Mouse (Mus musculus): ENCODE results near the gene Zfp771. TPM values are rescaled to one million over a fixed set of nuclear protein-coding genes. Genes with fewer than 3 reads are reported as not detected.

The Zfp771 gene
- polyA plus RNA-seq, 1 experiment from 2014 or later, result 54.9 TPM

- no peak overlapping the region for H3K4me2 ChIP-seq (replicated peaks; ENCODE audit: low read depth, low read length)
- peaks cover 19% of the 10 kb centered on the region; the same call in 1 of the 2 replicates for H3K36me3 ChIP-seq (ENCODE audit: control insufficient read depth, insufficient read depth, low read length)
- H3K9ac ChIP-seq (replicated peaks; ENCODE audit: low read depth, low read length), result no peak overlapping the region
- WGBS, result 90% methylated on average over 5 of the region's 5 CpGs
- H3K27me3 ChIP-seq (ENCODE audit: control insufficient read depth, insufficient read depth, low read length), result no peaks in the 10 kb centered on the region
- H3K27ac ChIP-seq (ENCODE audit: low read length), result no peak overlapping the region
- H3K9me3 ChIP-seq (ENCODE audit: control insufficient read depth, low read depth, low read length), result 0 out of 2 replicates have a peak, but pooled peaks cover 5% of the 10 kb centered on the region
- H3K4me1 ChIP-seq (ENCODE audit: control insufficient read depth, insufficient read depth, low read length), result peaks cover 14% of the 10 kb centered on the region
- no peak for ATAC-seq (ENCODE audit: insufficient number of reproducible peaks, insufficient read depth, low FRiP score, low read depth)
- no peak overlapping the region for H3K4me3 ChIP-seq (ENCODE audit: low read depth, low read length)
These were observed 26.6 kb downstream of the Zfp771 start for GRCm38 (mm10) chr7:127270666-127271065.

GRCm38 (mm10) chr7:127271093-127271492 is 27.0 kb downstream of the Zfp771 start:
- 95% methylated on average over 4 of the region's 4 CpGs for WGBS
- Histone ChIP-seq H3K4me3 (ENCODE audit: low read depth, low read length) (no peak overlapping the region), H3K27me3 (ENCODE audit: control insufficient read depth, insufficient read depth, low read length) (no peaks in the 10 kb centered on the region), H3K4me1 (ENCODE audit: control insufficient read depth, insufficient read depth, low read length) (peaks cover 14% of the 10 kb centered on the region), H3K36me3 (ENCODE audit: control insufficient read depth, insufficient read depth, low read length) (peaks cover 19% of the 10 kb centered on the region; the same call in 1 of the 2 replicates), H3K9me3 (ENCODE audit: control insufficient read depth, low read depth, low read length) (0 out of 2 replicates have a peak, but pooled peaks cover 5% of the 10 kb centered on the region), H3K4me2 (replicated peaks; ENCODE audit: low read depth, low read length) (no peak overlapping the region), H3K9ac (replicated peaks; ENCODE audit: low read depth, low read length) (no peak overlapping the region), H3K27ac (ENCODE audit: low read length) (no peak overlapping the region)
- ATAC-seq (ENCODE audit: insufficient number of reproducible peaks, insufficient read depth, low FRiP score, low read depth), result no peak

GRCm38 (mm10) chr7:127272566-127272965 is 28.5 kb downstream of the Zfp771 start:
- no peak for ATAC-seq (ENCODE audit: insufficient number of reproducible peaks, insufficient read depth, low FRiP score, low read depth)
- Histone ChIP-seq H3K36me3 (ENCODE audit: control insufficient read depth, insufficient read depth, low read length) (peaks cover 19% of the 10 kb centered on the region; the same call in 1 of the 2 replicates), H3K9ac (replicated peaks; ENCODE audit: low read depth, low read length) (no peak overlapping the region), H3K27me3 (ENCODE audit: control insufficient read depth, insufficient read depth, low read length) (no peaks in the 10 kb centered on the region), H3K4me2 (replicated peaks; ENCODE audit: low read depth, low read length) (peak overlapping the region; percentile 85), H3K27ac (ENCODE audit: low read length) (no peak overlapping the region), H3K4me1 (ENCODE audit: control insufficient read depth, insufficient read depth, low read length) (peaks cover 14% of the 10 kb centered on the region), H3K4me3 (ENCODE audit: low read depth, low read length) (peak overlapping the region; percentile 95), H3K9me3 (ENCODE audit: control insufficient read depth, low read depth, low read length) (0 out of 2 replicates have a peak, but pooled peaks cover 5% of the 10 kb centered on the region)
- WGBS, result 96% methylated on average over 15 of the region's 15 CpGs

GRCm38 (mm10) chr7:127273118-127273923 is 29.2 kb downstream of the Zfp771 start:
- peak; percentile 31; the same call in 1 of the 2 replicates for ATAC-seq (ENCODE audit: insufficient number of reproducible peaks, insufficient read depth, low FRiP score, low read depth)
- peak overlapping the region; percentile 85 for H3K4me2 ChIP-seq (replicated peaks; ENCODE audit: low read depth, low read length)
- H3K9me3 ChIP-seq (ENCODE audit: control insufficient read depth, low read depth, low read length), result 0 out of 2 replicates have a peak, but pooled peaks cover 4% of the 10 kb centered on the region
- peaks cover 14% of the 10 kb centered on the region for H3K4me1 ChIP-seq (ENCODE audit: control insufficient read depth, insufficient read depth, low read length)
- H3K27me3 ChIP-seq (ENCODE audit: control insufficient read depth, insufficient read depth, low read length), result no peaks in the 10 kb centered on the region
- H3K9ac ChIP-seq (replicated peaks; ENCODE audit: low read depth, low read length), result peak overlapping the region; percentile 97
- H3K4me3 ChIP-seq (ENCODE audit: low read depth, low read length), result peak overlapping the region; percentile 95
- WGBS, result 16% methylated on average over 50 of the region's 50 CpGs
- H3K36me3 ChIP-seq (ENCODE audit: control insufficient read depth, insufficient read depth, low read length), result peaks cover 19% of the 10 kb centered on the region; the same call in 1 of the 2 replicates
- peak overlapping the region; percentile 88 for H3K27ac ChIP-seq (ENCODE audit: low read length)

- WGBS, result 2% methylated on average over 39 of the region's 39 CpGs
- H3K4me1 ChIP-seq (ENCODE audit: control insufficient read depth, insufficient read depth, low read length), result peaks cover 14% of the 10 kb centered on the region
- H3K27me3 ChIP-seq (ENCODE audit: control insufficient read depth, insufficient read depth, low read length), result no peaks in the 10 kb centered on the region
- H3K9me3 ChIP-seq (ENCODE audit: control insufficient read depth, low read depth, low read length), result no peaks in the 10 kb centered on the region
- H3K4me3 ChIP-seq (ENCODE audit: low read depth, low read length), result peak within 1 kb of the TSS; percentile 95
- H3K9ac ChIP-seq (replicated peaks; ENCODE audit: low read depth, low read length), result peak within 1 kb of the TSS; percentile 97
- peaks cover 19% of the 10 kb centered on the region; the same call in 1 of the 2 replicates for H3K36me3 ChIP-seq (ENCODE audit: control insufficient read depth, insufficient read depth, low read length)
- H3K27ac ChIP-seq (ENCODE audit: low read length), result peak within 1 kb of the TSS; percentile 88
- H3K4me2 ChIP-seq (replicated peaks; ENCODE audit: low read depth, low read length), result peak within 1 kb of the TSS; percentile 85
- peak; percentile 87 for ATAC-seq (ENCODE audit: insufficient number of reproducible peaks, insufficient read depth, low FRiP score, low read depth)
These were observed 30.1 kb downstream of the Zfp771 start, which contains the start of gene Sephs2 for GRCm38 (mm10) chr7:127273925-127274789. Gene Sephs2, minus strand, starts transcription at chr7:127274055.

- Histone ChIP-seq H3K27me3 (ENCODE audit: control insufficient read depth, insufficient read depth, low read length) (no peaks in the 10 kb centered on the region), H3K27ac (ENCODE audit: low read length) (peak overlapping the region; percentile 63; the same call in 1 of the 2 replicates), H3K4me2 (replicated peaks; ENCODE audit: low read depth, low read length) (no peak overlapping the region), H3K9ac (replicated peaks; ENCODE audit: low read depth, low read length) (no peak overlapping the region), H3K4me1 (ENCODE audit: control insufficient read depth, insufficient read depth, low read length) (peaks cover 14% of the 10 kb centered on the region), H3K4me3 (ENCODE audit: low read depth, low read length) (no peak overlapping the region), H3K9me3 (ENCODE audit: control insufficient read depth, low read depth, low read length) (no peaks in the 10 kb centered on the region), H3K36me3 (ENCODE audit: control insufficient read depth, insufficient read depth, low read length) (0 out of 2 replicates have a peak, but pooled peaks cover 4% of the 10 kb centered on the region)
- 53% methylated on average over 5 of the region's 5 CpGs for WGBS
- no peak for ATAC-seq (ENCODE audit: insufficient number of reproducible peaks, insufficient read depth, low FRiP score, low read depth)
These were observed 32.5 kb downstream of the Zfp771 start for GRCm38 (mm10) chr7:127276519-127276961.

- H3K9me3 ChIP-seq (ENCODE audit: control insufficient read depth, low read depth, low read length), result no peaks in the 10 kb centered on the region
- ATAC-seq (ENCODE audit: insufficient number of reproducible peaks, insufficient read depth, low FRiP score, low read depth), result no peak
- H3K36me3 ChIP-seq (ENCODE audit: control insufficient read depth, insufficient read depth, low read length), result no peaks in the 10 kb centered on the region
- H3K9ac ChIP-seq (replicated peaks; ENCODE audit: low read depth, low read length), result no peak overlapping the region
- peaks cover 3% of the 10 kb centered on the region; the same call in 1 of the 2 replicates for H3K4me1 ChIP-seq (ENCODE audit: control insufficient read depth, insufficient read depth, low read length)
- no peak overlapping the region for H3K27ac ChIP-seq (ENCODE audit: low read length)
- WGBS, result 16% methylated on average over 8 of the region's 8 CpGs
- H3K4me2 ChIP-seq (replicated peaks; ENCODE audit: low read depth, low read length), result no peak overlapping the region
- no peaks in the 10 kb centered on the region for H3K27me3 ChIP-seq (ENCODE audit: control insufficient read depth, insufficient read depth, low read length)
- H3K4me3 ChIP-seq (ENCODE audit: low read depth, low read length), result no peak overlapping the region
These were observed 34.2 kb downstream of the Zfp771 start for GRCm38 (mm10) chr7:127278311-127278710.

- H3K4me3 ChIP-seq (ENCODE audit: low read depth, low read length), result no peak overlapping the region
- H3K27me3 ChIP-seq (ENCODE audit: control insufficient read depth, insufficient read depth, low read length), result no peaks in the 10 kb centered on the region
- no peak for ATAC-seq (ENCODE audit: insufficient number of reproducible peaks, insufficient read depth, low FRiP score, low read depth)
- WGBS, result 53% methylated on average over 3 of the region's 3 CpGs
- no peaks in the 10 kb centered on the region for H3K4me1 ChIP-seq (ENCODE audit: control insufficient read depth, insufficient read depth, low read length)
- H3K36me3 ChIP-seq (ENCODE audit: control insufficient read depth, insufficient read depth, low read length), result no peaks in the 10 kb centered on the region
- no peak overlapping the region for H3K4me2 ChIP-seq (replicated peaks; ENCODE audit: low read depth, low read length)
- H3K27ac ChIP-seq (ENCODE audit: low read length), result no peak overlapping the region
- no peaks in the 10 kb centered on the region for H3K9me3 ChIP-seq (ENCODE audit: control insufficient read depth, low read depth, low read length)
- no peak overlapping the region for H3K9ac ChIP-seq (replicated peaks; ENCODE audit: low read depth, low read length)
These were observed 36.0 kb downstream of the Zfp771 start for GRCm38 (mm10) chr7:127280092-127280491.
